Mouse (Mus musculus): ENCODE results near the gene Fam171a2.
"Not testable (repeated sequence)": the region's sequence is repeated elsewhere in the genome, so short reads cannot be mapped to it uniquely, and the experiment has no call there.

Fam171a2 gene

GRCm38 (mm10) chr11:102411061-102411460 lies 36.4 kb downstream of the Fam171a2 start:
- DNase-seq (ENCODE audit: low read depth, low spot score), result no peak

DNA sequence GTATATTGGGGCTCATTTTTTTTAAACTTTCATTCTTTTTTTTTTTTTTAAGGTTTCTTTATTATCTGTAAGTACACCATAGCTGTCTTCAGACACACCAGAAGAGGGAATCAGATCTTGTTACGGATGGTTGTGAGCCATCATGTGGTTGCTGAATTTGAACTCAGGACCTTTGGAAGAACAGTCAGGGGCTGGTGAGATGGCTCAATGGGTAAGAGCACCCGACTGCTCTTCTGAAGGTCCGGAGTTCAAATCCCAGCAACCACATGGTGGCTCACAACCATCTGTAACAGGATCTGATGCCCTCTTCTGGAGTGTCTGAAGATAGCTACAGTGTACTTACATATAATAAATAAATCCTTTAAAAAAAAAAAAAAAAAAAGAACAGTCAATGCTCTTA lies 37.1 kb downstream of the Fam171a2 start:
- not testable (repeated sequence) for DNase-seq (ENCODE audit: low read depth, low spot score)

- DNase-seq (ENCODE audit: low read depth, low spot score), result no peak
Measured at GRCm38 (mm10) chr11:102409795-102410330, 37.6 kb downstream of the Fam171a2 start.

- DNase-seq (ENCODE audit: low read depth, low spot score), result no peak
Measured at GRCm38 (mm10) chr11:102408888-102409794, 38.3 kb downstream of the Fam171a2 start.

- DNase-seq (ENCODE audit: low read depth, low spot score), result peak; percentile 98
Measured at GRCm38 (mm10) chr11:102408344-102408876, 39.1 kb downstream of the Fam171a2 start.

GRCm38 (mm10) chr11:102407834-102408215 lies 39.7 kb downstream of the Fam171a2 start, which contains the start of gene Slc25a39:
Slc25a39 (minus strand) TSS chr11:102407946.
- no peak for DNase-seq (ENCODE audit: low read depth, low spot score)

DNA sequence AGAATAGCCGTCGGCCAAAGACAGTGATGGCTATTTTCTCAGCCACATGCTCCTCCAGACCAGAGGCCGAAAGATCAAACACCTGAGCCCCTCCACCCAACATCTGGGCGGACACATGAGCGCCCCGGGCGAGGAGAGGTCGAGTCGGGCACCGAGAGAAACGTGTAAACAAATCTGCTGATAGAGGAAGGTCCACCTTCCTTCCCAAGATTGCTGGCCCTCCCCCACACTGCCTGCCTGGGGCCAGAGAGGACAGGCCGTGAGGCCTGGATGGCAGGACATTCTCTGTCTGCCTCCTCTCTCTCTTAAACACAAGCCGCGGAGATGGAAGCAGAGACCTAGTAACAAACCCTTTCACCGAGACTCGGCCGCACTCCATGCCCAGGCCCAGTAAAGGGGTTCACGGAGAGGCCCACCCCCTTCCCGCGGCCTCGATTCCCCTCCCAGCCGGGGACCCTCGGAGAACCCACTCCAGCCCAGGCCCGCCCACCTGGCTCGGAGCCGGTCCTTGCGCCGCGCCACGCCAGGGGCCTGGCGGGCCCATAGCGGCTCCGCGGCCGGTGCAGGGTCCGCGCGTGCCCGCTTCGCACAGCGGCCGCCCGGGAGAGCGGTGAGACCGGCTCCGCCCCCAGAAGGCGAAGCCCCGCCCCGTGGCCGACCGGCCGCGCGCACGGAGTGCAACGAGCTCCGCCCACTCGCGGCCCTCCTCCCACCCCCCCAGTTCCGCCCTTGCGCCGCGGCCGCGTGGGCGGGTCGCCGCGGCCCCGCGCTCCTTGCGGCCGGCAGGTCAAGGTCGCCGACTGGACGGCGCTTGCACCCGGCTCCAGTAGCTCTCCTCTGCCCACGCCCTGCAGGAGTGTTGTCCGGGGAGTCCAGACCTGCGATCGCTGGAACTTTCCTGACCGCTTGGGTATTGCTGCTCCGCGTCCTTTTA lies 40.3 kb downstream of the Fam171a2 start:
- peak; percentile 85 for DNase-seq (ENCODE audit: low read depth, low spot score)

- no peak for DNase-seq (ENCODE audit: low read depth, low spot score)
Measured at GRCm38 (mm10) chr11:102406401-102406800, 41.1 kb downstream of the Fam171a2 start.

GRCm38 (mm10) chr11:102405544-102406285 lies 41.8 kb downstream of the Fam171a2 start:
- DNase-seq (ENCODE audit: low read depth, low spot score), result no peak

GRCm38 (mm10) chr11:102404161-102405010 lies 43.1 kb downstream of the Fam171a2 start:
- no peak for DNase-seq (ENCODE audit: low read depth, low spot score)

DNA sequence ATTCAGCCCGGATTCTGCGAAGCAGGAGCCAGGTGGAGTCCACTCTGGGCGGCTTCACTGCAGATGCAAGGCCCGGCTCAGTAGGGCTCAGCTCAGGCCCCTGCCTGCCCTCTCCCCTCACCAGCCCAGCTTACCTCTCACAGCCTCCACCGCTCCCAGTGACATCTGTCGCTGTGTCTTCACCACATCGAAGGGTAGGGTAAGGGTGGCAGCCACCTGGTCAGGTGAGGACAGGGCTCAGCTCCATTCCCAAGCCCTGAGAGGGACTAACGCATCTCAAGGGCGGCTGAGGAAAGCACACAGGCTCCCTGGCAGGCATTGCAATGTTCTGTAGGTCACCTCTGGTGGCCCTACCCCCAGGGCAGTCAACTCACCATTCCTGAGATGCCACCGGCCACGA lies 43.8 kb downstream of the Fam171a2 start:
- no peak for DNase-seq (ENCODE audit: low read depth, low spot score)

GRCm38 (mm10) chr11:102401898-102402500 lies 45.5 kb downstream of the Fam171a2 start:
- no peak for DNase-seq (ENCODE audit: low read depth, low spot score)

DNA sequence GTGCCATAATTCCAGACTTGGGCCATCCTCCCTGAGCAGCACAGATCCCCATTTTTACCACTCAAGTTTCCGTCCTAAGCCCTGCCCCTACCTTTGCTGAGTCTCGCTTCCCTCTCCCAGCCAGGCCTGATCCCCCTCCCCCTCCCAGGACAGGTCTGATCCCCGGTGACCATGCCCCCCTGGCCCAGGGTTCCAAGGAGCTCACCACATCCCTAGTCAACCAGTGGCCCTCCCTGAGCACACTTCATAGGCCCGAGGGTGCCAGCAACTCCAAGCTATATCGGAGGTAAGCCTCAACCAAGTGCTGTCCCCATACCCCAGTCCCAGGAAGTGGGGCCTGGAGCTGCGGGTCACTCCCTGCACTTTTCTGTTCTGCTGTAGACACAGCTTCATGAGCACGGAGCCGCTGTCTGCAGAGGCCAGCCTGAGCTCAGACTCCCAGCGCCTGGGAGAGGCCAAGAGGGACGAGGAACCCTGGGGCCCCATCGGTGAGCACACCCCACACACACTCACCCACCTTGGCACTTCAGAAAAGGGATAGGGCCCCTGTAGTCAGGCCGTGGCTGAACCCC lies 46.9 kb downstream of the Fam171a2 start:
- no peak for DNase-seq (ENCODE audit: low read depth, low spot score)

DNA sequence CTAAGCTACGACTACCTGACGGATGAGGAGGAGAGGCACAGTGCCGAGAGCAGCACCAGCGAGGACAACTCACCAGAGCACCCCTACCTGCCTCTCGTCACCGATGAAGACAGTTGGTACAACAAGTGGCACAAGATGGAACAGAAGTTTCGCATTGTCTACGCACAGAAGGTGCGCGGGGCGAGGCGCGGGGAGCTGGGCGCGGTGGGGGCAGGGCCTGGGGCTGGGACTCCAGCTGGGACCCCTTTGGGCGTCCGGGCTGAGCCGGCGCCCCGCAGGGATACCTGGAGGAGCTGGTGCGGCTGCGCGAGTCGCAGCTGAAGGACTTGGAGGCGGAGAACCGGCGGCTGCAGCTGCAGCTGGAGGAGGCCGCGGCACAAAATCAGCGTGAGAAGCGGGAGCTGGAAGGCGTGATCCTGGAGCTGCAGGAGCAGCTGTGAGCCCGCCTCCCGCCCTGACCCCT lies 47.8 kb downstream of the Fam171a2 start:
- DNase-seq (ENCODE audit: low read depth, low spot score), result no peak

GRCm38 (mm10) chr11:102399107-102399506 lies 48.4 kb downstream of the Fam171a2 start:
- DNase-seq (ENCODE audit: low read depth, low spot score), result no peak

DNA sequence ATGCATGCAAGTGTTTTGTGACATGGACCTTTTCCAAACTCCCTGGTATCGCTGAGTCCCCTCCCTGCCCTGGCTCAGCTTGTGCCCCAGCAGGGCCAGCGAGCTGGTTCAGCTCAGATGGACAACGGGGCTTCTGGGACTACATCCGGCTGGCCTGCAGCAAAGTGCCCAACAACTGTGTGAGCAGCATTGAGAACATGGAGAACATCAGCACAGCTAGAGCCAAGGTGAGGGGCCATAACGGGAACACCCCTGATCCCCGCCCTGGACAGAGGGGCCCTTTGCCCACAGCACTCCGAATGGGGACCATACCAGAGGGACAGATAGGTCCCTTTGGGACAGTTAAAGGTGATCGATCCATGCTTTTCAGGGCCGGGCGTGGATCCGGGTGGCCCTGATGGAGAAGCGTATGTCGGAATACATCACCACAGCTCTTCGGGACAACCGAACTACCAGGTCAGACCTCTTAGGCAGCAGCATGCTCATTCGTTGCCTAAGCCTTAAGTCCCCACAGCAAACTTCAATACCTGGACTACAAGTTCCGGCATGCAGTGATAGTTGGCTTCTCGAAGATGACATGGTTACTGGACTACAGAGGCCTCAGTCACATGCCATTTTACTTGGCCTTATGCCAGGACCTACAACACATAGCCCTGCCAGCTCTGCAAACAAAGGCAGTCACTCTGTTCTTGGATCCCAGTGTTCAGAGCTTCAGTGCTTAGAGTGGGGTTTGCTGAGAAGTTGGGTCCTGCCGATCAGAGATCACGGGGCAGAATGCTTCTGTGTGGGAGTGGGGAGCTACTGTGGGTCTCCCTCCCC lies 49.3 kb downstream of the Fam171a2 start:
- DNase-seq (ENCODE audit: low read depth, low spot score), result no peak

DNA sequence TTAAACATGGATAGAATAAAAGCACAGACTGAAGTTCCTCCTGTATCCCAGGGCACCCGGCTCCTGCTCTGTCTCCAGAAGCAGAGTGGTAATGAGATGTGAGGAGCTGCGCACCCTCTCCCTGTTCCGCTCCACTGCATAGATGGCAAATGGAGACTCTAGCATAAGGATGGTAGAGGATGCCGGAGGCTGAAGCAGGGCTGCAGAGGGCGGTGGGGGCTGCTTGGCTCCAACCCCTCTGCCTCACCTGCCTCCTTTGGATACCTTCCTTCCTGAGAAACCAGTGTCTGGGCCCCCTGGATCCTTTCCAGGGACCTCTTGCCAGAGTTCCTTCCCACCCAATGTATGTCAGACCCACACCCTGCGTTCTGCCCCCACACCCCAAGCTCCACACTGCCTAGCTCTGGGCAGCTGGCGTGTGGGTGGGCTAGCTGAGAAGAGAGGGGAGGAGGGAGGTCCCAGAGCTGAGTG lies 50.8 kb downstream of the Fam171a2 start:
- no peak for DNase-seq (ENCODE audit: low read depth, low spot score)

DNA sequence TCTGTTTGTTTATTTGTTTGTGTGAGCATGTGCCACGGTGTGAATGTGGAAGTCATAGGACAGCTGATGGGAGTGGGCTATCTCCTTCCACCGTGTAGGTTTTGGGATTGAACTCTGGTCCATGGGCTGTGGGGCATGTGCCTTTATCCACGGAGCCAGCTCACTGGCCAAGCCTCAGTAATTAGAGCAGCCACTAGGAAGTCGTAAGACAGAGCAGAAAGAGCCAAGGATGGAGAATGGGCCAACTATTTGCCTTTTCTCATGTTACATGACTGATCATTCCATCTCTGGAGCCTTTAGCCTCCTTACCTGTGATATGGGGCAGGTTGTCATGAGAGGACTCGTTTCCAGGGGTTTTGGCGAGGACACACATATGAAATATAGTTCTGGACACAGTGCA lies 51.2 kb downstream of the Fam171a2 start:
- no peak for DNase-seq (ENCODE audit: low read depth, low spot score)

Data from retina, postnatal 7 days (tissue).